In genomic region chr5:75814393-75814984, GRCm38 (mm10) we compare ENCODE assay signal across 12 mouse cellular contexts.
DNase-seq lines count a peak whose midpoint lies in the region; ATAC-seq lines count a peak whose summit lies in the region.
"Had no signal": no experiment of that assay in that cellular context is flagged by ENCODE, and none has a peak within 500 bp of the region (broad histone marks: within the 10 kb centered on the region; RNA-seq: fewer than 3 reads in every experiment).

No protein-coding gene starts in this region.

- peak; percentile 31 for DNase-seq in gastrocnemius, postnatal 25 days
- DNase-seq in gastrocnemius, postnatal 14 days, result no peak
- DNase-seq in brain, adult 2 months (ENCODE audit: low read depth, low spot score), result peak; percentile 22
- peak; percentile 18 for DNase-seq in embryonic facial prominence, embryonic 14.5 days (ENCODE audit: low spot score)
- DNase-seq in kidney, adult 9 months, result peak; percentile 41
- no peak for DNase-seq in left cerebral cortex, postnatal 14 days (ENCODE audit: low spot score in 2 of 2)
- no peak for DNase-seq in neural tube, embryonic 10.5 days (ENCODE audit: extremely low spot score, low spot score)

- H3K36me3 ChIP-seq in embryonic facial prominence, embryonic 14.5 days (ENCODE audit: control insufficient read depth, insufficient read depth, low read length), result no peaks in the 10 kb centered on the region
- H3K36me3 ChIP-seq: liver, embryonic 15.5 days; stomach, embryonic 15.5 days had no signal

- no peak overlapping the region for H3K4me3 ChIP-seq in embryonic facial prominence, embryonic 14.5 days (ENCODE audit: low read depth, low read length)
- H3K4me3 ChIP-seq: liver, embryonic 15.5 days; stomach, embryonic 15.5 days had no signal

- no peak overlapping the region for H3K27ac ChIP-seq in embryonic facial prominence, embryonic 14.5 days (replicated peaks; ENCODE audit: low read depth, low read length)
- H3K27ac ChIP-seq: hindbrain, embryonic 14.5 days; liver, embryonic 15.5 days; stomach, embryonic 15.5 days had no signal

- H3K4me1 ChIP-seq in embryonic facial prominence, embryonic 14.5 days (ENCODE audit: control insufficient read depth, insufficient read depth, low read length), result no peaks in the 10 kb centered on the region
- H3K4me1 ChIP-seq: liver, embryonic 15.5 days; stomach, embryonic 15.5 days had no signal

- no peak overlapping the region for H3K4me2 ChIP-seq in embryonic facial prominence, embryonic 14.5 days (ENCODE audit: low read depth, low read length)
- H3K4me2 ChIP-seq: hindbrain, embryonic 14.5 days; liver, embryonic 15.5 days; stomach, embryonic 15.5 days had no signal

- H3K9me3 ChIP-seq in embryonic facial prominence, embryonic 14.5 days (ENCODE audit: control insufficient read depth, low read length), result peaks cover 6% of the 10 kb centered on the region; the same call in 1 of the 2 replicates
- H3K9me3 ChIP-seq: liver, embryonic 15.5 days; stomach, embryonic 15.5 days had no signal

- no peak for ATAC-seq in embryonic facial prominence, embryonic 14.5 days (ENCODE audit: low read depth)
- ATAC-seq: Patski had no signal

- WGBS in embryonic facial prominence, embryonic 14.5 days, result 68% methylated on average over 12 of the region's 12 CpGs

- no peaks in the 10 kb centered on the region for H3K27me3 ChIP-seq in embryonic facial prominence, embryonic 14.5 days (replicated peaks; ENCODE audit: control insufficient read depth, insufficient read depth, low read length)
- H3K27me3 ChIP-seq: CH12.LX; liver, embryonic 15.5 days; stomach, embryonic 15.5 days had no signal

- intact Hi-C loops in gastrocnemius, postnatal 14 days (cut with DNase I; ENCODE audit: low total_unique reads), result no loop called here
- intact Hi-C loops in left cerebral cortex, postnatal 14 days (cut with DNase I), result no loop called here

- H3K9ac ChIP-seq in embryonic facial prominence, embryonic 14.5 days (ENCODE audit: low read depth, low read length), result no peak overlapping the region
- H3K9ac ChIP-seq: hindbrain, embryonic 14.5 days; liver, embryonic 15.5 days; stomach, embryonic 15.5 days had no signal

Comparison
In these comparisons a context has a peak if more than half of its experiments do, and no peak if none do; other contexts are left out.
1. DNase-seq: peak in gastrocnemius, postnatal 25 days (single experiment), brain, adult 2 months (single experiment), embryonic facial prominence, embryonic 14.5 days (single experiment) and kidney, adult 9 months (single experiment); none in gastrocnemius, postnatal 14 days (single experiment), left cerebral cortex, postnatal 14 days (0 of 2) and neural tube, embryonic 10.5 days (single experiment).